Mouse (Mus musculus): ENCODE measurements around the gene Gm21190. TPM values are rescaled to one million over a fixed set of nuclear protein-coding genes. Genes with fewer than 3 reads are reported as not detected.
A peak's percentile ranks its signal among the peaks of the same experiment; 100 is the strongest.
"Not testable (repeated sequence)": the region's sequence is repeated elsewhere in the genome, so short reads cannot be mapped to it uniquely, and the experiment has no call there.

Gm21190 gene
- polyA plus RNA-seq, 1 experiment from 2014 or later: not detected

GRCm38 (mm10) chr5:15512236-15512635, 16.8 kb downstream of the Gm21190 start:
- H3K9me3 ChIP-seq (replicated peaks): peaks cover 18% of the 10 kb centered on the region
- 56% methylated on average over 3 of the region's 3 CpGs for WGBS
- H3K27me3 ChIP-seq (replicated peaks); H3K4me2 ChIP-seq; H3K9ac ChIP-seq; H3K36me3 ChIP-seq; H3K4me3 ChIP-seq; H3K27ac ChIP-seq (ENCODE audit: poor library complexity, severe bottlenecking); H3K4me1 ChIP-seq (replicated peaks): not testable (repeated sequence)
- ATAC-seq (ENCODE audit: insufficient number of reproducible peaks, low FRiP score): 0 out of 2 replicates have a peak, but pooled peaks have one; percentile 10

DNA sequence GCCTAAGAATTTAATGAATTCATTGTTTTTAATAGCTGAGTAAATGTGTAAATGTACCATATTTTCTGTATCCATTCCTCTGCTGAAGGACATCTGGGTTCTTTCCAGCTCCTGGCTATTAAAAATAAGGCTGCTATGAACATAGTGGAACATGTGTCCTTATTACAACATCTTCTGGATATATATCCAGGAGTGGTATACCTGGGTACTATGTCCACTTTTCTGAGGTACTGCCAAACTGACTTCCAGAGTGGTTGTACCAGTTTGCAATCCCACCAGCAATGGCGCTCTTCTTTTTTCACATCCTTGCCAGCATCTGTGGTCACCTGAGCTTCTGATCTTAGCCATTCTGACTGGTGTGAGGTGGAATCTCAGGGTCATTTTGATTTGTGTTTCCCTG, 19.1 kb downstream of the Gm21190 start:
- H3K36me3 ChIP-seq; H3K27ac ChIP-seq (ENCODE audit: poor library complexity, severe bottlenecking); H3K27me3 ChIP-seq (replicated peaks); H3K4me1 ChIP-seq (replicated peaks); H3K4me2 ChIP-seq; H3K4me3 ChIP-seq; H3K9ac ChIP-seq: not testable (repeated sequence)
- WGBS: 73% methylated on average over 1 of the region's 1 CpGs
- peaks cover 24% of the 10 kb centered on the region for H3K9me3 ChIP-seq (replicated peaks)
- peak; percentile 72; the same call in 1 of the 2 replicates for ATAC-seq (ENCODE audit: insufficient number of reproducible peaks, low FRiP score)

- not testable (repeated sequence) for H3K27me3 ChIP-seq (replicated peaks); H3K9ac ChIP-seq; H3K4me1 ChIP-seq (replicated peaks); H3K27ac ChIP-seq (ENCODE audit: poor library complexity, severe bottlenecking); H3K36me3 ChIP-seq; H3K4me2 ChIP-seq; ATAC-seq (ENCODE audit: insufficient number of reproducible peaks, low FRiP score); H3K4me3 ChIP-seq
- 62% methylated on average over 6 of the region's 6 CpGs for WGBS
- peaks cover 25% of the 10 kb centered on the region for H3K9me3 ChIP-seq (replicated peaks)
Observed at GRCm38 (mm10) chr5:15508460-15509451, 20.3 kb downstream of the Gm21190 start.

- not testable (repeated sequence) for H3K4me3 ChIP-seq; H3K36me3 ChIP-seq; H3K9ac ChIP-seq; H3K27ac ChIP-seq (ENCODE audit: poor library complexity, severe bottlenecking); H3K27me3 ChIP-seq (replicated peaks); H3K4me2 ChIP-seq; H3K4me1 ChIP-seq (replicated peaks)
- peak; percentile 80 for ATAC-seq (ENCODE audit: insufficient number of reproducible peaks, low FRiP score)
- 55% methylated on average over 6 of the region's 6 CpGs for WGBS
- H3K9me3 ChIP-seq (replicated peaks): peaks cover 29% of the 10 kb centered on the region
Observed at GRCm38 (mm10) chr5:15507757-15508459, 21.1 kb downstream of the Gm21190 start.

DNA sequence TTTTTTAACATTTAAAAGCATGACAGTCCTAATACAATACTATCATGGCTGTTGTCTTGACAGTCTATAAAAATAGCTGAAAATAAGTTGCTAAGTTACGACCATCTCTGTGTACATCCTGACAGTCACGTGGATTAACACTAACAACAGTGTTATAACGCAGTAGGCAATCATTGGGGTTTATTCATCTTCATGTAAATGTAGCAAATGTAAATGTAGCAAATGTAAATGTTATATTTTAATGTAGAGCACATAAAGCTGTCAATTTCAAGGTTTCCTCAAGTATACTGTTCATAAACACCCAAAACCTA, 21.8 kb downstream of the Gm21190 start:
- Histone ChIP-seq H3K9me3 (replicated peaks) (peaks cover 30% of the 10 kb centered on the region), H3K4me3 (no peak overlapping the region), H3K27ac (ENCODE audit: poor library complexity, severe bottlenecking) (no peak overlapping the region), H3K27me3 (replicated peaks) (no peaks in the 10 kb centered on the region), H3K9ac (no peak overlapping the region), H3K4me1 (replicated peaks) (no peaks in the 10 kb centered on the region), H3K36me3 (no peaks in the 10 kb centered on the region), H3K4me2 (no peak overlapping the region)
- 66% methylated on average over 3 of the region's 3 CpGs for WGBS
- 0 out of 2 replicates have a peak, but pooled peaks have one; percentile 51 for ATAC-seq (ENCODE audit: insufficient number of reproducible peaks, low FRiP score)

DNA sequence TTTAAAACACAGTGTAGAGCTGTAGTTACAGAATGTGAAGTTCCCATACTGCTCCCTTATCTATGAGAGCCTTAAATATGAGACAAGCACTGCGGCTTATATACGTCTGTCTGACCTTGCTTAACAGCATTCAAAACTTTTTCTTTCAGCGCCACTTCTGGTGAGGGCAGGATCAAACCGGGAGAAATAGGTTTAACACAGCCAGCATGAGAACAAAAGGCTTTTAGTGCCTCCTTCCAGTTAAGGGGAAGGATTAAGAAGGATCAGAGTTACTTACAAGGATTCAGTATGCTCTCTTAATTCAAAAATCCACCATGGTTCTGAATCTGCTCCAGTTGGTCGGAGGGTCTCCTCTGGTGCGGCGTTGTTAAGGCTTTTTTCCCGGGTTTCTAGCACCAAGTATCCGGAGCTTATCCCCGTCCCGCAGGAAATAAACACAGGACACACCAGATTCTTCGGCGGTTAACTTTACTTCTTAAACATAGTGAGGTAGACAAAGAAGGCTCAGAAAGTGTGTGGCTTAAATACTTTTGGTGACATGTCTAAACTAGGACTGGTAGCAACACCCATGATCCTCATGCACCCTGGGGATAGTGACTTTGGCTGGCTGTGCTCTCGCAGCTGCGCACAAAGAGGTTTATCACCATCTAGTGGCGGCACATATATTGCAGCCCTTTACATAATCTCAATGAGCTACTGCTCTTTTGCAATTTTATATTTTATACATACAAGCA, 22.3 kb downstream of the Gm21190 start:
- Histone ChIP-seq H3K27ac (ENCODE audit: poor library complexity, severe bottlenecking) (no peak overlapping the region), H3K4me3 (peak overlapping the region; percentile 23), H3K4me1 (replicated peaks) (no peaks in the 10 kb centered on the region), H3K36me3 (no peaks in the 10 kb centered on the region), H3K27me3 (replicated peaks) (no peaks in the 10 kb centered on the region), H3K9ac (0 out of 2 replicates have a peak overlapping the region, but pooled peaks have one; percentile 4), H3K4me2 (peak overlapping the region; percentile 50), H3K9me3 (replicated peaks) (peaks cover 29% of the 10 kb centered on the region)
- WGBS: 39% methylated on average over 16 of the region's 16 CpGs
- 0 out of 2 replicates have a peak, but pooled peaks have one; percentile 55 for ATAC-seq (ENCODE audit: insufficient number of reproducible peaks, low FRiP score)

GRCm38 (mm10) chr5:15498774-15499400, 30.1 kb downstream of the Gm21190 start:
- not testable (repeated sequence) for H3K9ac ChIP-seq; H3K27me3 ChIP-seq (replicated peaks); H3K4me2 ChIP-seq; H3K4me3 ChIP-seq; H3K36me3 ChIP-seq; H3K27ac ChIP-seq (ENCODE audit: poor library complexity, severe bottlenecking); H3K4me1 ChIP-seq (replicated peaks)
- 32% methylated on average over 5 of the region's 5 CpGs for WGBS
- peak; percentile 88 for ATAC-seq (ENCODE audit: insufficient number of reproducible peaks, low FRiP score)
- peaks cover 42% of the 10 kb centered on the region for H3K9me3 ChIP-seq (replicated peaks)

GRCm38 (mm10) chr5:15498350-15498749, 30.7 kb downstream of the Gm21190 start:
- 64% methylated on average over 3 of the region's 3 CpGs for WGBS
- not testable (repeated sequence) for H3K4me1 ChIP-seq (replicated peaks); H3K27ac ChIP-seq (ENCODE audit: poor library complexity, severe bottlenecking); H3K4me3 ChIP-seq; H3K9ac ChIP-seq; H3K36me3 ChIP-seq; H3K4me2 ChIP-seq; H3K27me3 ChIP-seq (replicated peaks)
- peaks cover 44% of the 10 kb centered on the region for H3K9me3 ChIP-seq (replicated peaks)
- peak; percentile 42; the same call in 1 of the 2 replicates for ATAC-seq (ENCODE audit: insufficient number of reproducible peaks, low FRiP score)

- H3K9me3 ChIP-seq (replicated peaks): peaks cover 33% of the 10 kb centered on the region
- H3K27ac ChIP-seq (ENCODE audit: poor library complexity, severe bottlenecking); H3K27me3 ChIP-seq (replicated peaks); H3K4me2 ChIP-seq; H3K4me3 ChIP-seq; H3K36me3 ChIP-seq; H3K4me1 ChIP-seq (replicated peaks); H3K9ac ChIP-seq: not testable (repeated sequence)
- 57% methylated on average over 2 of the region's 2 CpGs for WGBS
- peak; percentile 33; the same call in 1 of the 2 replicates for ATAC-seq (ENCODE audit: insufficient number of reproducible peaks, low FRiP score)
Observed at GRCm38 (mm10) chr5:15490934-15491333, 38.1 kb downstream of the Gm21190 start.

DNA sequence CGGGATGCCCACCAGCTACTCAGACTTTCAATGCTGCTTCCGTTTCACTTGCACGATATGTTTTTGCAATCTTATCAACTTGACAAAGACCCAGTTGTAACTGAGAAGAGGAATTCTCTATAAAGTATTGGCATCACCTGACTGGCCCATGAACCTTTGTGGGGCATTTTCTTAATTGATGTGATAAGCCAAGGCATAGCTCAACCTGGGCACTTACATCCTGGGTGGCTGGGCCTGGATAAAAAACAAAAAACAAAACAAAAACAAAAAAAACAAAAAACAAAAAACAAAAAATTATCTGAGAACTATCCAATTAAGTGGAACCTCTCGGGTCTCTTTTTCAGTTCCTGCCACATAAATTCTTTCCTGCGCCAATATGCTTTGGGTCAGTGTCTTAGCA, 40.3 kb downstream of the Gm21190 start:
- 75% methylated on average over 5 of the region's 5 CpGs for WGBS
- ATAC-seq (ENCODE audit: insufficient number of reproducible peaks, low FRiP score): 0 out of 2 replicates have a peak, but pooled peaks have one; percentile 76
- no peaks in the 10 kb centered on the region for H3K36me3 ChIP-seq

More for the DNA sequence above, 40.3 kb downstream of the Gm21190 start:
- Histone ChIP-seq H3K4me1 (replicated peaks) (no peaks in the 10 kb centered on the region), H3K4me3 (no peak overlapping the region), H3K27me3 (replicated peaks) (no peaks in the 10 kb centered on the region), H3K9ac (no peak overlapping the region), H3K9me3 (replicated peaks) (peaks cover 28% of the 10 kb centered on the region), H3K4me2 (no peak overlapping the region), H3K27ac (ENCODE audit: poor library complexity, severe bottlenecking) (no peak overlapping the region)
